ENCODE assay signal across 12 mouse cellular contexts in the genomic region with DNA sequence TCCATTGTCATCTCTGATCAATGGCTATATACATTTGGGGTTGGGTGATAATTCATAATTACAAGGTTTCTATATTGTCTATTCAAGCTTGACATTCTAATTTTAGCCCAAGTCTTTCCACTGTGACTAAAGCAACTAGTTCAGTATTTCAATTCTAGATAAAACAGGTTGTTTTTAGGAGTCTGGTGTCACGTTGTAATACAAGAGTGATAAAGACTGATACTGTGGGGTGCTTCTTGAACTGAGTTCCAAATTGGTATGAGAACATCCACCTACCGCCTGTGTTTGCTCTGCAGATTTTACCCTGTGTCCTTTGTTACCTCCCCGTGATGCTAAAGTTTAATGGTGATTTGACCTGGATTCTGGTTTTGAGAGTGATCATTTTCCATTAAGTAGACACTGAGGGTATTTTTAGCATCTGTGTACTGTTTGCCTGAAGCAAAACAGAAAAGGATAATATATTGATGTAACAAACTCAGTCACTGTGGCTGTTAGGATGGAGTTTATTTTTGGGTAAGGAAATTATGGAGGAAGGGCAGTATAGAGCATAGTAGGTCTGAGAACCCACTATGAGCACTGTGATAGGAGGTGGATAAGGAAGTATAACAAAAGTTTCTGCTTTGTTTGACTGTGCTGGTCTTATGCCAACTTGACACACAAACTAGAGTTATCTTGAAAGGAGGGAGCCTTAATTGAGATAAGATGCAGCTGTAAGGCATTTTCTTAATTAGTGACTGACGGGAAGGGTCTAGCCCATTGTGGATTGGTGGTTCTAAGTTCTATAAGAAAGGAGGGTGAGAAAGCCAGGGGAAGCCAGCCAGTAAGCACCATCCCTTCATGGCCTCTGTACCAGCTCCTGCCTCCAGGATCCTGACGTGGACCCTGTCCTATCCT.
"Had no signal": no experiment of that assay in that cellular context is flagged by ENCODE, and none has a peak within 500 bp of the region (broad histone marks: within the 10 kb centered on the region; RNA-seq: fewer than 3 reads in every experiment).

No protein-coding gene starts in this region.

- H3K27me3 ChIP-seq: midbrain, embryonic 13.5 days; midbrain, embryonic 15.5 days; neural tube, embryonic 12.5 days had no signal

- H3K9ac ChIP-seq: lung, embryonic 14.5 days; midbrain, embryonic 13.5 days; midbrain, embryonic 15.5 days; neural tube, embryonic 12.5 days had no signal

- H3K4me3 ChIP-seq: midbrain, embryonic 13.5 days; midbrain, embryonic 15.5 days; neural tube, embryonic 12.5 days had no signal

- H3K4me1 ChIP-seq: midbrain, embryonic 13.5 days; midbrain, embryonic 15.5 days; neural tube, embryonic 12.5 days had no signal

- ATAC-seq: midbrain, embryonic 13.5 days; midbrain, embryonic 15.5 days had no signal

- H3K27ac ChIP-seq: midbrain, embryonic 13.5 days; midbrain, embryonic 15.5 days; neural tube, embryonic 12.5 days had no signal

- DNase-seq: lung, adult 18-20 months; lung, embryonic 14.5 days; lung, postnatal 10 days; lung, postnatal 4 days; right cerebral cortex, postnatal 14 days; thymus, adult 18-20 months; thymus, postnatal 14 days; thymus, postnatal 36 days had no signal

- H3K4me2 ChIP-seq: lung, embryonic 14.5 days; midbrain, embryonic 11.5 days; midbrain, embryonic 13.5 days; midbrain, embryonic 15.5 days; neural tube, embryonic 12.5 days had no signal

- H3K36me3 ChIP-seq: midbrain, embryonic 13.5 days; midbrain, embryonic 15.5 days; neural tube, embryonic 12.5 days had no signal
